8 mouse cellular contexts compared by ENCODE assay signal in genomic region chr2:76001392-76001791, GRCm38 (mm10). TPM values are rescaled to one million over a fixed set of nuclear protein-coding genes. Genes with fewer than 3 reads are reported as not detected.
A peak's percentile ranks its signal among the peaks of the same experiment; 100 is the strongest.
DNase-seq lines count a peak whose midpoint lies in the region; ATAC-seq and TF ChIP-seq lines count a peak whose summit lies in the region.

No protein-coding gene starts in this region.

- H3K4me2 ChIP-seq in neural tube, embryonic 15.5 days = no peak overlapping the region
- no peak overlapping the region for H3K4me2 ChIP-seq in hindbrain, embryonic 13.5 days
- H3K4me2 ChIP-seq in liver, embryonic 14.5 days (ENCODE audit: low read depth) = no peak overlapping the region
- H3K4me2 ChIP-seq in midbrain, embryonic 11.5 days = no peak overlapping the region

- H3K27me3 ChIP-seq in neural tube, embryonic 15.5 days (replicated peaks) = no peaks in the 10 kb centered on the region
- no peaks in the 10 kb centered on the region for H3K27me3 ChIP-seq in hindbrain, embryonic 13.5 days
- no peaks in the 10 kb centered on the region for H3K27me3 ChIP-seq in liver, embryonic 14.5 days (ENCODE audit: control insufficient read depth, insufficient read depth, low read length)
- no peaks in the 10 kb centered on the region for H3K27me3 ChIP-seq in midbrain, embryonic 11.5 days (ENCODE audit: control insufficient read depth, insufficient read depth, low read length)

- H3K9me3 ChIP-seq in neural tube, embryonic 15.5 days (replicated peaks) = no peaks in the 10 kb centered on the region
- H3K9me3 ChIP-seq in hindbrain, embryonic 13.5 days = no peaks in the 10 kb centered on the region
- no peaks in the 10 kb centered on the region for H3K9me3 ChIP-seq in liver, embryonic 14.5 days (ENCODE audit: control insufficient read depth, low read length)
- H3K9me3 ChIP-seq in midbrain, embryonic 11.5 days (ENCODE audit: control insufficient read depth, low read length) = no peaks in the 10 kb centered on the region

- H3K4me1 ChIP-seq in neural tube, embryonic 15.5 days = peaks cover 12% of the 10 kb centered on the region
- H3K4me1 ChIP-seq in cortical plate, adult 2 months (ENCODE audit: control insufficient read depth, insufficient read depth, low read length) = no peaks in the 10 kb centered on the region
- H3K4me1 ChIP-seq in hindbrain, embryonic 13.5 days (replicated peaks) = peaks cover 37% of the 10 kb centered on the region
- H3K4me1 ChIP-seq in liver, embryonic 14.5 days (replicated peaks; ENCODE audit: control insufficient read depth in 2 of 2, insufficient read depth in 2 of 2, low read length in 1 of 2) = peaks cover 0 to 3% of the 10 kb centered on the region in 2 experiments; a peak in 1 of 4 replicates
- peaks cover 4% of the 10 kb centered on the region for H3K4me1 ChIP-seq in midbrain, embryonic 11.5 days (ENCODE audit: control insufficient read depth, insufficient read depth, low read length)

- no peak for TF ChIP-seq POLR2A in cortical plate, adult 2 months (IDR thresholded peaks at IDR 0.05; ENCODE audit: extremely low read depth, insufficient read depth, low read length)

- peak; percentile 56 for TF ChIP-seq CTCF in cortical plate, adult 2 months (IDR thresholded peaks at IDR 0.05; ENCODE audit: extremely low read depth, insufficient read depth, low read length)
- TF ChIP-seq CTCF in liver, embryonic 14.5 days (IDR thresholded peaks at IDR 0.05; ENCODE audit: low read depth) = peak; percentile 87

- H3K27ac ChIP-seq in neural tube, embryonic 15.5 days (replicated peaks) = no peak overlapping the region
- H3K27ac ChIP-seq in cortical plate, adult 2 months (ENCODE audit: insufficient read depth, low read length) = no peak overlapping the region
- 0 out of 2 replicates have a peak overlapping the region, but pooled peaks have one; percentile 10 for H3K27ac ChIP-seq in hindbrain, embryonic 13.5 days
- H3K27ac ChIP-seq in liver, embryonic 14.5 days = no peak overlapping the region
- no peak overlapping the region for H3K27ac ChIP-seq in midbrain, embryonic 11.5 days (ENCODE audit: low read depth, low read length)

- TF ChIP-seq EP300 in liver, embryonic 14.5 days (IDR thresholded peaks at IDR 0.05; ENCODE audit: low read depth) = no peak

- peak; percentile 61 for DNase-seq in neural tube, embryonic 10.5 days (ENCODE audit: extremely low spot score, low spot score)
- peak in 1 of 3 experiments; percentile 11 for DNase-seq in liver, embryonic 14.5 days (ENCODE audit: low read depth in 3 of 3, low spot score in 3 of 3)
- peak; percentile 62 for DNase-seq in right cerebral cortex, postnatal 4 days
- no peak for DNase-seq in midbrain, embryonic 11.5 days (ENCODE audit: low spot score, missing footprints)

- no peak overlapping the region for H3K9ac ChIP-seq in neural tube, embryonic 15.5 days (replicated peaks)
- H3K9ac ChIP-seq in hindbrain, embryonic 13.5 days = no peak overlapping the region
- no peak overlapping the region for H3K9ac ChIP-seq in liver, embryonic 14.5 days (replicated peaks)
- H3K9ac ChIP-seq in midbrain, embryonic 11.5 days (ENCODE audit: low read length) = no peak overlapping the region

- H3K4me3 ChIP-seq in neural tube, embryonic 15.5 days (replicated peaks) = no peak overlapping the region
- H3K4me3 ChIP-seq in cortical plate, adult 2 months (ENCODE audit: insufficient read depth, low read length) = no peak overlapping the region
- H3K4me3 ChIP-seq in hindbrain, embryonic 13.5 days = no peak overlapping the region
- H3K4me3 ChIP-seq in liver, embryonic 14.5 days (ENCODE audit: insufficient read depth in 1 of 2, low read depth in 2 of 2, low read length in 2 of 2) = no peak overlapping the region
- H3K4me3 ChIP-seq in midbrain, embryonic 11.5 days (ENCODE audit: low read depth, low read length) = no peak overlapping the region

- no peak for ATAC-seq in neural tube, embryonic 15.5 days (ENCODE audit: low FRiP score)
- peak; percentile 43 for ATAC-seq in activated CD4-positive, CD25-positive, alpha-beta regulatory T cell, adult 4 months
- no peak for ATAC-seq in hindbrain, embryonic 13.5 days (ENCODE audit: low FRiP score)
- no peak for ATAC-seq in liver, embryonic 14.5 days (ENCODE audit: insufficient read depth)
- no peak for ATAC-seq in midbrain, embryonic 11.5 days (ENCODE audit: low FRiP score)

- 53% methylated on average over 8 of the region's 8 CpGs for WGBS in neural tube, embryonic 15.5 days
- WGBS in hindbrain, embryonic 13.5 days = 51% methylated on average over 8 of the region's 8 CpGs
- 24% methylated on average over 8 of the region's 8 CpGs for WGBS in liver, embryonic 14.5 days (ENCODE audit: insufficient replicate concordance)
- 40% methylated on average over 8 of the region's 8 CpGs for WGBS in midbrain, embryonic 11.5 days

- H3K36me3 ChIP-seq in neural tube, embryonic 15.5 days = no peaks in the 10 kb centered on the region
- no peaks in the 10 kb centered on the region for H3K36me3 ChIP-seq in hindbrain, embryonic 13.5 days
- H3K36me3 ChIP-seq in liver, embryonic 14.5 days (replicated peaks; ENCODE audit: control insufficient read depth, insufficient read depth, low read depth) = no peaks in the 10 kb centered on the region
- H3K36me3 ChIP-seq in midbrain, embryonic 11.5 days (ENCODE audit: control insufficient read depth, insufficient read depth, low read length) = no peaks in the 10 kb centered on the region

RNA-seq across cellular contexts. Expression of gene Ttc30a1, which starts 19.6 kb away (rescaled TPM):
- 7.4 and 7.6 TPM in 2 replicates for polyA plus RNA-seq in neural tube, embryonic 15.5 days (2015; fragmentation: Nextera tagmentation; extraction: Ambion mirVana)
- under 1 TPM; 0.93 to 0.99 TPM for polyA plus RNA-seq in activated CD4-positive, CD25-positive, alpha-beta regulatory T cell, adult 4 months (2017; shearing (Covaris generic))
- 2.8 and 3.0 TPM in 2 replicates for polyA plus RNA-seq in cortical plate, adult 2 months (2012; rRNA removed)
- polyA plus RNA-seq in hindbrain, embryonic 13.5 days (2015; fragmentation: Nextera tagmentation; extraction: Ambion mirVana) = 7.3 and 8.2 TPM in 2 replicates
- 0.83 and 1.0 TPM in 2 replicates for polyA plus RNA-seq in liver, embryonic 14.5 days (2012; rRNA removed)
- polyA plus RNA-seq in liver, embryonic 14.5 days (2014; fragmentation: Nextera tagmentation; extraction: Ambion mirVana) = 1.1 and 1.4 TPM in 2 replicates
- polyA plus RNA-seq in midbrain, embryonic 11.5 days (2014; fragmentation: Nextera tagmentation; extraction: Ambion mirVana) = 11.4 and 12.0 TPM in 2 replicates

RNA-seq across cellular contexts. Expression of gene Ttc30a2, which starts 23.4 kb away (rescaled TPM):
- polyA plus RNA-seq in neural tube, embryonic 15.5 days (2015; fragmentation: Nextera tagmentation; extraction: Ambion mirVana) = 0.68 and 0.96 TPM in 2 replicates
- not detected for polyA plus RNA-seq in activated CD4-positive, CD25-positive, alpha-beta regulatory T cell, adult 4 months (2017; shearing (Covaris generic))
- polyA plus RNA-seq in cortical plate, adult 2 months (2012; rRNA removed) = 0.11 and 0.19 TPM in 2 replicates
- polyA plus RNA-seq in hindbrain, embryonic 13.5 days (2015; fragmentation: Nextera tagmentation; extraction: Ambion mirVana) = 1.0 and 1.1 TPM in 2 replicates
- 0.05 and 0.09 TPM in 2 replicates for polyA plus RNA-seq in liver, embryonic 14.5 days (2012; rRNA removed)
- polyA plus RNA-seq in liver, embryonic 14.5 days (2014; fragmentation: Nextera tagmentation; extraction: Ambion mirVana) = 0.05 and 0.11 TPM in 2 replicates
- polyA plus RNA-seq in midbrain, embryonic 11.5 days (2014; fragmentation: Nextera tagmentation; extraction: Ambion mirVana) = 0.96 and 0.98 TPM in 2 replicates
